Mouse (Mus musculus) adrenal gland (tissue): ENCODE measurements around the gene Isg15.

Experiments used
- intact Hi-C: fragments of 180-260 bp; cut with DNase I; formaldehyde crosslinking; loops from one replicate; pipeline ENCODE4 v1.15.1; 2025
- long read RNA-seq, 2 experiments: library from polyadenylated mRNA; unstranded; transcript quantifications; one replicate each; pipeline ENCODE4 v2.0.0; 2020; ENCODE audit warnings: borderline replicate concordance in 1 of 2; ENCODE audit not compliant: insufficient replicate concordance in 1 of 2

Isg15 gene
- long read RNA-seq, experiment 1 = 0 reads
- long read RNA-seq, experiment 2, partial matches to known transcripts = 0 of 1 reads
- long read RNA-seq, experiment 2, other reads (novel, unspliced or antisense) = 0 of 1 reads

DNA sequence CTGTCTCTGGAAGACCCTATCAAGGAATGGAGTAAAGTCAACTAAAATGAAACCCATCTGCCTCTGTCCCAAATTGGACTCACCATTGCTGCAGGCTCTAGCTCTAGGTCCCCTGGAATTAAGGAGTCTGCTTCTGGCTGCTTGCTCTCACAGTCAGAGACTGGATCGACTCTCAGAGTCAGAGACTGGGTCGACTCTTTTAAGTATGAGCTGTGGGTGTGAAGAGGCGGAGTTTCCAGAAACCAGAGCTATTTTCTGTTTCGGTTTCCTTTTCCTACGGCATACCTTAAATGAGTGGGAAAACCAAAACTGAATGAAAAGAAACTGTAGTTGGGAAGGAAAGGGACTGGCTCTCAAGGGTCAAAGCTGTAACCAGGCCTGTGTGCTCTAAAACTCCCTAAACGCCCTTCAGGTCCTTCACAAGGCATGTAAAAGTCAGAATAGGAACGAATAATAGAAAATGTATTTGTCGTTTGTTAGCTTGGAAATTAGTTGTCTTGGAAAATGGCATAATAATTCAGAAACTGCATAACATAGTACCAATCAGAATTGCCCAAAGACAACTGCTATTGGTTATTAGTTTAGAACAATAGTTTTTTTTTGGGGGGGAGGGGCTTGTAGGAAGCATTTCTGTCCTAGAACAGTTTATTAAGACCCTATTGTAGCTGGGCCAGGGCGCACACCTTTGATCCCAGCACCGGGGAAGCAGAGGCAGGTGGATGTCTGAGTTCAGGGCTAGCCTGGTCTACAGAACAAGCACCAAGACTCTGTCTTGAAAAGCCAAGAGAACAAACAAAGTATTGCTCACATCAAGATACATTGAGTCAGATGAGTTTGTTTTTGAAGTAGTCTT is at the start of gene Isg15:
TSS of gene Isg15 (minus strand) at position 196 of the 853 bp plus-strand sequence.
- intact Hi-C loops = no loop called here

DNA sequence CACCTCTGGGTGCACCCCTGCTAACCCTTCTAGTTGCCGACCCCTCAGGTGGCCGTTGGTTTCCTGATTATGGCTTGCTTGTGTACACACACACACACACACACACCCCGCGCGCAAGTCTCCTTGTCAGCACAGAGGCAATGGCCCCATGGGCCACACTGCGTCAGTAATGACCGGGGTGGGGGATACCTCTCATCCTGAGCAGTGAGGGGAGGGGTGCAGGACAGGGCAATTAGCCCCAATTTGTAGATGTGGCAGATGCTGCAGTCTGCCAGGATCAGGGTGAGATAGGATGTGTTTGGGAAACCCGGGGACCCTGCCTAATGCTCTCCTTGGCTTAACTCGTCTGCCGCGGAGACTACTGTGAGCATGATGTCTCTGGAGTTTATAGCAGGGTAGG is 48.9 kb upstream of the Isg15 start:
- intact Hi-C loops = no loop called here

DNA sequence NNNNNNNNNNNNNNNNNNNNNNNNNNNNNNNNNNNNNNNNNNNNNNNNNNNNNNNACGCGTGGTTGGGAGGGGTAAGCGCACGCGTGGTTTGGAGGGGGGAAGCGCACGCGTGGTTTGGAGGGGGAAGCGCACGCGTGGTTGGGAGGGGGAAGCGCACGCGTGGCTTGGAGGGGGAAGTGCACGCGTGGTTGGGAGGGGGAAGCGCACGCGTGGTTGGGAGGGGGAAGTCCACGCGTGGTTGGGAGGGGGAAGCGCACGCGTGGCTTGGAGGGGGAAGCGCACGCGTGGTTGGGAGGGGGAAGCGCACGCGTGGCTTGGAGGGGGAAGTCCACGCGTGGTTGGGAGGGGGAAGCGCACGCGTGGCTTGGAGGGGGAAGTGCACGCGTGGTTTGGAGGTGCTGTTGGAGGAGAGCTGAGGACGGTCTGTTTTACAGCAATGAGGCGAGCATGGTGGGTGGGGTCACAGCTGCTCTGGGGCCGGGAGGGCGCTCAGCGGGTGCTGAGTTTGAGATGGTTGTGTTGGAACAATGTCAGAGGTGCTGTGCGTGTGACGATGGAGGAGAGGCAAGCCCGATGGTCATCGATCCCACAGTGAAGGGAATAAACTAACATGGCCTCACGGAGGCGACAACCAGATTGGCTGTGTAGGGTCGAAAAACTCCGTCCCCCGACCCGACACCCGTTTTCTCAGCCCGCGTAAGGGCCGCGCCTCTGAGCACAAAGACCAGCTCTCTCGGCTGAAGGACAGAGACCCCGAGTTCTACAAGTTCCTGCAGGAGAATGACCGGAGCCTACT is 36.2 kb upstream of the Isg15 start:
- intact Hi-C loops = no loop called here

DNA sequence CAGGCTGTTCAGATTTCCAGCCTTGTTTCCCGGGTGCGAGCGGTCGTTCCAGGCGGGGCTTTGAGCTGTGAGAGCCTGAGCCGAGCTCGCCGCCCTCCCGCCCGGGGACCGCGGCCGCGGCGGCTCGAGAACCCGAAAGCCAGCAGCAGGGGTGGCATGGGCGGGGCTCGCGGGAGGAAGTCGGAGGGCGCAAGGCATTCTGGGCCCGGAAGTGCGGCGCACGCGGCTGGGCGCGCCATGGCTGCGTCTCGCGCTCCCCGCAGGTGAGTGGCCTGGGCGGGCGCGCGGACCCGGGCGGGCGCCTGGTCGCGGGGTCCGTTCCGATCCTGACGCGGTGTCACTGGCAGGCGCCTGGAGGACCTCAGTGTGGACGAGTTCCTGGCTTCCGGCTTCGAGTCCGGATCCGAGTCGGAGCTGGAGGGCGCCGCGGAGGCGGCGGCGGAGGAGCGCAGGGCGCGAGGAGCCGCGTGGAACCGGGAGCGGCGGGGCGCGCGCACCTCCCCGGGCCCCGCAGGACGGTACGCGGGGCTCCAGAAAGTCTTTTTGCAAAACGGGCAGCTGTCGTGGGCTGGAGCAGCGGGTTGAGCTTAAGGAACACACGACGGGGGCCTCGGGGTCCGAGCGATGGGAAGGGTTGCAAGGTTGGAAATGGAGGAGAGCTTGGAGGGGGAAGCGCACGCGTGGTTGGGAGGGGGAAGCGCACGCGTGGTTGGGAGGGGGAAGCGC is 35.4 kb upstream of the Isg15 start, which contains the start of gene Noc2l:
TSS of gene Noc2l (plus strand) at position 203 of the 726 bp plus-strand sequence.
- intact Hi-C loops = no loop called here

DNA sequence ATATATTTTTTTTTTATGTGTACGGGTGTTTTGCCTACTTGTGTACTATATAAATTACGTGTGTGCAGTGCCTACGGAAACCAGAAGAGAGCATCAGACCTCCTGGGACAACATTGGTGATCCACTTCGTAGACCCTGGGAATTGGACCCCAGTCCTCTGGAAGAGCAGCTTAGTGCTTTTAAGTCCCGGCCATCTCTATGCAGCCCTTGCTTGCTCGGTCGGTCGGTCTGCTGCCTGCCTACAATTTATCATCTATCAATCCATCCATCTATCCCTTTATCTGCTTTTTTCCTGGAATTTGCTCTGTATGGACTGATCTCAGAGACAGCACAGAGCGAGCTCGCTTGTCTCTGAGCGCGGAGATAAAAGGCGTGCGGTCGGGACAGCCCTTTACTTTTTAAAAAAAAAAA is 34.7 kb upstream of the Isg15 start:
- intact Hi-C loops = no loop called here

DNA sequence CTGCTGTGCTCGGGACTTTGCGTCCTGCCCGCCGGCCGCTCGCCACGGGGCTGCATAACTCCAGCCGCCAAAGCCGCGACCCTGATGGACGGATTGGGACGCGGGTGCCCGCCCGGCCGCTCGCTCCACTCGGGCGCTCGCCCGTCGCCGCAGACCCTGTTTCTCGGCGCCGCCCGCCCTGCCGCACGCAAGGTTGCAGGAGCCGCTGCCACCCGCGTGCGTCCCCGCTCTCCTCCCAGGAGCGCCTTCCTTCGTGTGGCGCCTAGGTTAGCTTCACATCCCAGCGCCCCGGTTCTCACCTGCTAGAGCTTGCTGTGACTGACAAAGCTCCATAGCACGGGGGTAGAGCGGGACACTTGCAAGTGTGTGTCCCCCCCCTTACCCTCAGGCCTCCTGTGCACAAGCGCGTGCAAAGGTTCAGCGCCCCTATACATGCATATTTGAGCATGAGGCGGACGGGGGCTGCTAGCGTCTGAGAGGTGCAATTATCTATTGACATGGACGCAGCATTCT is 34.1 kb upstream of the Isg15 start, which contains the start of gene Plekhn1:
TSS of gene Plekhn1 (minus strand) at position 157 of the 513 bp plus-strand sequence.
- intact Hi-C loops = no loop called here

DNA sequence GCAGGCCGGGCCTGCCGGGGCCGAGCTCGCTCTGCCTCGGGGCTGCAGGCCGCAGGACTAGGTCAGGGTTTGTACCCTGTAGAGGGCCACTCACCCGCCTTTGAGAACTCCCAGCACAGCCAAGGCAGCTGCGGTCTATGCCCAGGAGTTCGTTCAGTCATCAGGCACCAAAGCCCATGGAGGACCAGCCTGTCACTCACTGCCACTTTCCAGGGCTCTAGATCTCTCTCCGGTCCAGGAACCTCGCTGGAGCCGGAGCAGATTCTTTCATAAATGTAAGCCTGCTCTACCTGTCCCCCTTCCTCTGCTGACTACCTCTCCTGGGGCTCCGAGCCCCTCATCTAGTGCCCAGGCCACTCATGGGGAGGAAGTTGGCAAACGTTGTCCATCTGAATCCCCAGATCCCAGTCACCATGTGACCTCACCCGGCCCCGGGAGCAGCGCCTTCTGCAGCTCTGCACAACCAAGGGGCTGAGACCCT is 33.4 kb upstream of the Isg15 start:
- intact Hi-C loops = no loop called here

DNA sequence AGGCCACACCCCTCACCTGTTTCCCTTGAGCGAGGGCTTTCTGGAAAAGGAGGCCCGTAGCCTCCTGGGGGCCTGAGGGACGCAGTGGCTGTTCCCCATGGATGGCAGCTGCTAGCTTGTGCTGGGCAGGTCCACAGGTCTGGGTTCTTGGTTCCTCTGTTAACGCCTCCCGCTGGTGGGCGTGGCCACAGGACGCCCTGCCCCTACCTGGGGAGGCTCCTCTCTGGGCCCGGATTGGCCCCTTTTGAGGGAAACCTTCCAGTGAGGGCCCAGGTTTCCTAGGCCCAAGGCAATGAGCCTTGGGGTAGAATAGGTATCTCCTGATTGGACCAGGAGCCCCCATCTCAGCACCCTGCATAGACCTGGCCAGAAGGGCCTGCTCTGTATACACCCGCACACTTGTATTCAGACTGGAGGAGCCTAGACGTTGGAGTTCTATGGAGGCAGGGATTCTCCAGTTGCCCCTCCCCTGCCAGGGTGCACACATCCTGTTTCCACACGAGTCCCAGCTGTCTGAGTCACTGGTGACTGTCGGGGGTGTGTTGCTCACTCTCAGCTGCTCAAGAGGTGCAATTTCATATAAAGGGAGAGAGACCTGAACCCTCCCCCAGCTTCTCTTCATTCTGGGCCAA is 27.9 kb upstream of the Isg15 start:
- intact Hi-C loops = no loop called here

DNA sequence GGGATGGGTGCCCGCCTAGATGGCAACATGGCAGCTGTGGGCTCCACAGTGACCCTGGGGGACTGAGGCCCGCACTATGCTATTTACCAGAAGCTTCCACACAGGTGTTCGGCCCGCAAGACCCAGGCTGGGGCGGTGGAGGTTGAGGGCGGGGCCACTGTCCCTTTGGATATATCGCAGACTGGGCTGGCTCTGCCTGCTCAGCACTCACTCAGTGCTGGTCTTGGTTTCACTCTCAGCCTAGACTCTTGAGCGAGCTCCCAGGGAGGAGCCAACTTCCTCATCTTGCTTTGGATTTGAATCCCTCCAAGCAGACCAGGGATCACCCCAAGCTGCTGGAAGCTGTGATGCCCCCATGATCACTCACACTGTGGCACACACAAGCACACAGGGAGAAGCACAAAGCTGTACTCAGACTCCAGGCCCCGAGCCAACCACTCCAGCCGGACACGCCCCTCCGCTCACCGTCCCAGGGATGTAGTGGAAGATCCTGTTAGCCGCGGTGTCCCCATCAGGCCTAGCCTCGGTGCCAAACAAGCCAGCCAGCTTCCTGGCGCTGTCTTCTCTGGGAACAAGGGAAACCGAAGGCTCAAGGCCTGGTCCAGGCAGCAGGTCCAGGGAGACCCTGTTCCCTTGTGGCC is 27.3 kb upstream of the Isg15 start:
- intact Hi-C loops = no loop called here

DNA sequence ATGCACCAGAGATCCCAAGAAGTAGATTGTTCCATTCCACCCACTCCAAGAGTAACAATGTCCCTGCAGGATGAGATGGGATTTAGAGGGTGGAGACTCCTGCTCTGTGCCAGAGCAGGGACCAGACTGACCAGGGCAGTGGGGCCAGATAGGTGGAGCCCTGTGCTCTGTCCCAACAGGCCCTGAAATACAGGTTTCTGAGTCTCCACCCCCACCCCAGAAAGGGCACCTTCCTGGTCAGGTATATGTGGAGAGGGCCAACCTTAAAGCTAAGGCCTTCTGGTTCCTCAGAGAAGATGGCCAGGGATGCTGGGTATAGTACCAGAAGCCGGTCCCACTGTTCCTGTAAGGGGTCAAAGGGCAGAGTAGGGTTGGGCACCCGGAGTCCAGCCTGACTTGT is 23.7 kb upstream of the Isg15 start:
- intact Hi-C loops = no loop called here

DNA sequence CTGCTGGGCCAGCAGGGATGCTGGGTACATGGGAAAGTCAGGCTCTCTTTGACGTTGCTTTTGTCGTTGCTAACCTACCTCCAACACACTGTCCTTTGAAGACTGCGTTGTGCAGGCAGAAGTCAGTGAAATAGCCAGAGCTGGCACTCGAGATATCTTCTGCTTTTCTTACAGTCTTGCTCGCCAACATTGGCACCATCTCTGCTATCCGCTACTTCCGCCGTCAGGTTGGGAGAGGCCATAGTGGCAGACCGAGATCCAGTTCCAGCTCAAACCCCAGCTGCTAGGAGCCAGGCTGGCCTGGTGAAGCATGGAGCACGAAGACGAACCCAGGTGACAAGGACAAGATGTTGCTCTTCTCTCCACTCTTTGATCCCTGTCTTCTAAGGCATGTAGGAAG is 19.3 kb upstream of the Isg15 start:
- intact Hi-C loops = no loop called here

DNA sequence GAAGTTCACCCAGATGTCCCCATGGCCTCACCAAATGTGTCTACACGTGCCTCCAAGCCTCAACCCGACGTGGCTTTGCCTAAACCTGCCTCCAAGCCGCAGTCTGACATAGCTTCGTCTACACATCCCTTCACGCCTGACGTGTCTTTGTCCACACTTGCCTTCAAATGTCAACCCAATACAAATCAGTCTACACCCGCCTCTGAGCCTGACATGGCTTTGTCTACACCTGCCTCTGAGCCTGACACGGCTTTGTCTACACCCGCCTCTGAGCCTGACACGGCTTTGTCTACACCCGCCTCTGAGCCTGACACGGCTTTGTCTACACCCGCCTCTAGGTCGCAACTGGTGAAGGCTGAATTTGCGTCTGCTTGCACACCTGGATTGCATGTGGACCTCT is 17.2 kb upstream of the Isg15 start:
- intact Hi-C loops = no loop called here

DNA sequence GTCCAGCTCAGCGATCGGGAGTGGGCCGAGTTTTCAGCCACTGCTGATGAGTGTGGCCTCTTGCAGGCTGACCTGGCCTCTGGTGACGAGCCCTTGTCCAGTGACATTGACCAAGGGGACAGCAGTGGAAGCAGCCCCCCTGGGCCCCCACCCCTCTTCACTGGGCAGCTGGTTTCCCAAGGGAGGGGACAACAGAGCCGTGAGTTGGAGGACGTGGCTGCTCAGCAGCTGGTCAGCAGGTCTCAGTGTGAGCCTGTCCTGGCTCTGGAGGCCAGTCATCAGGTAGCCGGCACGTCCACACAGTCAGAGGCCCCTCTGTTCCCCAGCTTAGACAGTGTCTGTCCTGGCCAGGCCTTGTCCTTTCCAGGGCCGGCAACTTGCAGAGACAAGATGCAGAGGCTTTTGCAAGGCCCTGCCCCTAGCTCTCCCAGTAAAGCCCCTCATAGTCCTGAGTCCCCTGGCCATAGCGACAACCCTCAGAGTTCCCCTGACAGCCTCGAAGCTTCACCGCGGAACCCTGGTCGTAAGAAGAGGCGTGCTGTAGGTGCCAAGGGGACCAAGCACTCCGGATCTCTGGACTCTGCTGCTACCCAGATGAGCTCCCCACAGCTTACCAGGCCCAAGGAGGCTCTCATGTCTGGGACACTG is 16.5 kb upstream of the Isg15 start:
- intact Hi-C loops = no loop called here

DNA sequence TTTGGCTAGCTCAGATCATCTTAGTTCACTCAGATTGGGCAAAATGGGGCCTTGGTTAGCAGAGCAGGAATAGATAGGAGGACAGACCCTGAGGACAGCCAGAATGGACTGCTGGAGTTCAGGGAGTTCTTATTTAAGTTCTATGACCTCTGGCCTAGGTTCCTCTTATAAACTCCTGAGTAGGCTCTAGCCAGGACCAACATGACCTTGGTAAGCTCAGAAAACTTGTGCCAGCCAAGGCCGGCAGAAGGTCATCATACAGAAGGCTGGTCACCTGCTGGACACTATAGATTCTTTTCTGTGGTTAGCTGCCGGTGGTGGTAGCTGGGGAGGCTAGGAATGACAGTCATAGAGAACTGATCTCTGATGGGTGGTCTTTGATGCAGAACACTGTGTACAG is 15.6 kb upstream of the Isg15 start:
- intact Hi-C loops = no loop called here

DNA sequence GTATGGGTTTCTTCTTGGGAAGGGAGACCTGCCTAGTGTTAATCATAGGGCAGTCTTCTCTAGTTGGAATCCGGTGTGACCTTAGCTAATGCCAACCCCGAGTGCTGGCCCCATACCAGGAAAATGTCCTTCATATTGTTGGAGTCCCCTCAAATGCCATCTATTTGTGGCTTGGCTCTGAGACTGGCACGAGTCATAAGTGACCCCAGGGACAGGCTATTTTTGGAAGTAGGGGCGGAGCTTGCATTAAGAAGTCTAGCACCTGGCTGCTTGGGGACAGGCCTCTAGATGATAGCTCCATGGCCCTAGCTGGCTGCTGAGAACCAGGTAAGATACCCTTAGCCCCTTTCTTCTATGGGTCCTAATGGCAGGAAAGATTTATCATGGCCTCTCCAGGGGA is 15.0 kb upstream of the Isg15 start, which contains the start of gene Perm1:
TSS of gene Perm1 (plus strand) at position 220 of the 400 bp plus-strand sequence.
- intact Hi-C loops = no loop called here

DNA sequence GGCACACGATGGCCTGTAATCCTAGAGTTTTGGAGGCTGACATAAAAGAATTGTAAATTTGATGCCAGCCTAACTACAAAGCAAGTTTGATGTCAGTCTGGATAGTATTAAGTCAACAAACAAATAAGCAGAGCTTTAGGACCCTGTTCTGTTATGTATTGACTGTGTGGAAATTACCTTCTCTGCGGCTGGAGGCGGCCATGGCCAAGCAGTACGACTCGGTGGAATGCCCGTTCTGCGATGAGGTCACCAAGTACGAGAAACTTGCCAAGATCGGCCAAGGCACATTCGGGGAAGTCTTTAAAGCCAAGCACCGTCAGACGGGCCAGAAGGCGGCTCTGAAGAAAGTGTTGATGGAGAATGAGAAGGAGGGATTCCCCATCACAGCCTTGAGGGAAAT is 12.5 kb upstream of the Isg15 start:
- intact Hi-C loops = no loop called here

DNA sequence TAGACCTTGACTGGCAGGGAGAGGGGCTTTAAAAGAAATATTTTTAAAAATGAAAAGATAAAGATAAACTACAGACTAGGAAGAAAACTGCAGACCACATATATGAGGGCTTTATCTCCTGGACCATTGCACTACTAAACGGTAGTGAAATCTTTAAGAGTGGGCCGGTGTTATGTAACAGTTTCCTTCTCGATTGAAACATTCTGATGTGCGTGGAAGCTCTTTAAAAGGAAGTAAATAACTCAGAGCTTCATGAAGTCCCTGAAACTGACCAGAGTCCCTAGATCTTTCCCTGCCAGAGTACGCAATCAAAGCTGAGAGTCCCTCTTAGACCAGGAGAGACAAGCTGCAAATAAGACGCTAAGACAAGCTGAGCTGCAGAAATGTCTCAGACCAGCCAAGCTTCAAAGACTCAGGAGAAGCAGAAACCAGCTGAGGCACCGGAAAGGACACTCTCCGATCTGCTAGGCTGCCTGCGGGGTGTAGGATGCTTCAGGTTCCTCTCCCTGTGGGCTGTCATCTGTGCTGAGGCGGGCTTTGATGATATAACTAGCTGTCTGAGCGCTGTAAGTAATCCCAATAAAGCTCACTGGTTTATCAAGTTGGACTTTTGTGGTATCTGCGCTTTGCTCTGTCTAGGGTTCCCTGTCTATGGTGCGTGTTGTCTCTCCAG is 9.5 kb upstream of the Isg15 start:
- intact Hi-C loops = no loop called here

DNA sequence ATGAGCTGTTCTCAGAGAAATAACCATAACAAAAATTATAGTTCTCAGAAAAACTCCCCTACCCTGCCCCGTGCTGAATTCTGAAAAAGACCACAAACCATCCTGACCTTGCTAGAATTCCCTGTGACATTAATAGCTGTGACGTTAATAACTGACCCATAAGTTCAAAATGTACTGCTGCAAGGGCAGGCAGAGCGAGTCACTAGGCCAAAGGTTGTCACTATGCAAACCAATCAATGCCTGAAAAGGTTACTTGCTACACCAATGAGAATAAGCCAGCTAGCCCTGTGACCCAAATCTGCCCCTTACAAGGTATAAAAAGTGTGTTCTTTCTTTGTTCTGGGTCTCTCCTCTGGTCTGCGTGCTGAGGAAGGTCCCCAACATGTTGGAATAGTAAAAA is 8.3 kb upstream of the Isg15 start:
- intact Hi-C loops = no loop called here
